Mouse (Mus musculus): ENCODE data around the gene Acpp. TPM values are rescaled to one million over a fixed set of nuclear protein-coding genes. Genes with fewer than 3 reads are reported as not detected.

Acpp gene
- polyA plus RNA-seq (2012; rRNA removed; ENCODE audit: low replicate concordance) = 1.9 and 3.5 TPM in 2 replicates

GRCm38 (mm10) chr9:104337183-104337931 is at the start of gene Acpp:
Gene Acpp (minus strand): TSS chr9:104337748.

GRCm38 (mm10) chr9:104262823-104263352 is 74.7 kb downstream of the Acpp start, which contains the start of gene Dnajc13:
Gene Dnajc13 (minus strand): TSS chr9:104262930.

Other genes with a start within 250 kb of the Acpp start
- 3.9 and 9.2 TPM in 2 replicates for gene Ackr4, start 210.8 kb downstream of the Acpp start, polyA plus RNA-seq (2012; rRNA removed; ENCODE audit: low replicate concordance)
- gene Dnajc13, start 74.8 kb downstream of the Acpp start, polyA plus RNA-seq (2012; rRNA removed; ENCODE audit: low replicate concordance) = 33.7 and 64.1 TPM in 2 replicates
- 0.10 TPM in 1 of 2 replicates, not detected in the other for gene Cpne4, start 209.5 kb upstream of the Acpp start, polyA plus RNA-seq (2012; rRNA removed; ENCODE audit: low replicate concordance)